In genomic region chr15:63675491-63676036, GRCm38 (mm10) we compare ENCODE assay signal across 14 mouse cellular contexts.
A peak's percentile ranks its signal among the peaks of the same experiment; 100 is the strongest.
DNase-seq lines count a peak whose midpoint lies in the region; ATAC-seq and TF ChIP-seq lines count a peak whose summit lies in the region.
"Had no signal": no experiment of that assay in that cellular context is flagged by ENCODE, and none has a peak within 500 bp of the region (broad histone marks: within the 10 kb centered on the region; RNA-seq: fewer than 3 reads in every experiment).

No protein-coding gene starts in this region.

- 52% methylated on average over 10 of the region's 10 CpGs for WGBS in hindbrain, embryonic 16.5 days
- 57% methylated on average over 10 of the region's 10 CpGs for WGBS in hindbrain, embryonic 12.5 days
- 25% methylated on average over 10 of the region's 10 CpGs for WGBS in embryonic facial prominence, embryonic 10.5 days

- no peaks in the 10 kb centered on the region for H3K36me3 ChIP-seq in hindbrain, embryonic 16.5 days (ENCODE audit: control insufficient read depth, insufficient read depth, low read length)
- H3K36me3 ChIP-seq in hindbrain, embryonic 12.5 days: no peaks in the 10 kb centered on the region
- no peaks in the 10 kb centered on the region for H3K36me3 ChIP-seq in embryonic facial prominence, embryonic 10.5 days (replicated peaks)
- H3K36me3 ChIP-seq: intestine, embryonic 15.5 days; limb, embryonic 15.5 days had no signal

- H3K4me2 ChIP-seq in hindbrain, embryonic 16.5 days (ENCODE audit: low read length): no peak overlapping the region
- H3K4me2 ChIP-seq in hindbrain, embryonic 12.5 days (replicated peaks): no peak overlapping the region
- H3K4me2 ChIP-seq: intestine, embryonic 15.5 days; limb, embryonic 15.5 days had no signal

- peaks cover 10% of the 10 kb centered on the region for H3K4me1 ChIP-seq in hindbrain, embryonic 16.5 days (ENCODE audit: control insufficient read depth, insufficient read depth, low read depth, low read length)
- peaks cover 3% of the 10 kb centered on the region; the same call in 1 of the 2 replicates for H3K4me1 ChIP-seq in hindbrain, embryonic 12.5 days
- peaks cover 14% of the 10 kb centered on the region for H3K4me1 ChIP-seq in embryonic facial prominence, embryonic 10.5 days

- TF ChIP-seq CTCF in brain, embryonic 14.5 days (IDR thresholded peaks at IDR 0.05; ENCODE audit: borderline replicate concordance, extremely low read depth, insufficient read depth, insufficient read length): no peak

- TF ChIP-seq POLR2A in brain, embryonic 14.5 days (IDR thresholded peaks at IDR 0.05; ENCODE audit: borderline replicate concordance, extremely low read depth, insufficient read depth, insufficient read length, poor library complexity, severe bottlenecking): no peak

- H3K9me3 ChIP-seq in hindbrain, embryonic 16.5 days (ENCODE audit: control insufficient read depth, low read length): no peaks in the 10 kb centered on the region
- H3K9me3 ChIP-seq in hindbrain, embryonic 12.5 days (replicated peaks): no peaks in the 10 kb centered on the region
- 0 out of 2 replicates have a peak, but pooled peaks cover 3% of the 10 kb centered on the region for H3K9me3 ChIP-seq in embryonic facial prominence, embryonic 10.5 days
- H3K9me3 ChIP-seq: intestine, embryonic 15.5 days; limb, embryonic 15.5 days had no signal

- H3K27me3 ChIP-seq in hindbrain, embryonic 16.5 days (replicated peaks; ENCODE audit: control insufficient read depth, insufficient read depth, low read length): no peaks in the 10 kb centered on the region
- H3K27me3 ChIP-seq in hindbrain, embryonic 12.5 days: 0 out of 2 replicates have a peak, but pooled peaks cover 2% of the 10 kb centered on the region
- peaks cover 18% of the 10 kb centered on the region for H3K27me3 ChIP-seq in embryonic facial prominence, embryonic 10.5 days (replicated peaks; ENCODE audit: low read depth, poor library complexity, severe bottlenecking)
- H3K27me3 ChIP-seq: intestine, embryonic 15.5 days; limb, embryonic 15.5 days had no signal

- H3K9ac ChIP-seq in hindbrain, embryonic 16.5 days (ENCODE audit: low read depth, low read length): no peak overlapping the region
- H3K9ac ChIP-seq in hindbrain, embryonic 12.5 days: no peak overlapping the region
- H3K9ac ChIP-seq: intestine, embryonic 15.5 days; limb, embryonic 15.5 days; liver, postnatal 0 days had no signal

- DNase-seq in brain, embryonic 14.5 days (ENCODE audit: low read depth): peak; percentile 69
- DNase-seq in embryonic facial prominence, embryonic 10.5 days (ENCODE audit: low spot score): peak; percentile 21
- DNase-seq in mesoderm, embryonic 11.5 days (ENCODE audit: low read depth, low spot score): peak; percentile 21
- DNase-seq in yolk sac, embryonic 10.5 days (ENCODE audit: low spot score): no peak
- DNase-seq: cerebellum, adult 2 months; liver, postnatal 0 days had no signal

- no peak overlapping the region for H3K27ac ChIP-seq in hindbrain, embryonic 16.5 days (ENCODE audit: low read depth, low read length)
- H3K27ac ChIP-seq in hindbrain, embryonic 12.5 days: no peak overlapping the region
- peak overlapping the region; percentile 57; the same call in 1 of the 2 replicates for H3K27ac ChIP-seq in embryonic facial prominence, embryonic 10.5 days (replicated peaks)
- H3K27ac ChIP-seq: intestine, embryonic 15.5 days; kidney, postnatal 0 days; layer of hippocampus, adult 2 months; limb, embryonic 15.5 days had no signal

- ATAC-seq in hindbrain, embryonic 16.5 days: peak; percentile 69
- no peak; the same call in 1 of the 2 replicates for ATAC-seq in hindbrain, embryonic 12.5 days (ENCODE audit: low FRiP score)
- ATAC-seq in megakaryocyte-erythroid progenitor cell, adult 5-6 weeks (replicated peaks; ENCODE audit: low FRiP score, low TSS enrichment, poor library complexity, severe bottlenecking): no peak
- ATAC-seq: intestine, embryonic 15.5 days; liver, postnatal 0 days had no signal

- no peak overlapping the region for H3K4me3 ChIP-seq in hindbrain, embryonic 16.5 days (ENCODE audit: low read length)
- no peak overlapping the region for H3K4me3 ChIP-seq in hindbrain, embryonic 12.5 days
- H3K4me3 ChIP-seq in embryonic facial prominence, embryonic 10.5 days: no peak overlapping the region
- H3K4me3 ChIP-seq: intestine, embryonic 15.5 days; layer of hippocampus, adult 2 months; limb, embryonic 15.5 days; myocyte had no signal
